Mouse (Mus musculus) cerebellum, adult 9-10 months (tissue): ENCODE measurements around the gene Wdr93.

ENCODE experiments used
- DNase-seq: peaks from one replicate; pipeline ENCODE4 v3.0.0; 2022

Gene Wdr93

DNA sequence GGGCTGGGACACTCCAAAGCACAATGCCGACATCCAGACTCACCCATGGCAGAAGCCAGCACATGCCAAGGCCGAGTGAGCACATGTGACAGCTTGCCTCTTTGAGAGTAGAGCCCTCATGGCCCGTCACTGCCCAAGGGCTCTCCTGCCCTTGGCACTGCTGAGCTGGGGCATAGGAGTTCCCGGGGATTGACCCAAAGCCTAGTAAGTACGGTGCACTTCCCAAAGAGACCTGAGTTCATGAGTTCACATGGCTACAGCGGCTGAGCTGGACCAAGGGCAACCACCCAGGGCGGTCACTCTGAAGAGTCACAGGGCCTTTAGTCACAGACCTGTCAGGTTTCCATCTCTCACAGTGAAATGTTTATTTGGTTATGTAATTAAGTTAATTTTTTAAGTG is 65.6 kb downstream of the Wdr93 start:
- no peak for DNase-seq

GRCm38 (mm10) chr7:79810611-79811506 is 67.9 kb downstream of the Wdr93 start, which contains the start of gene Mesp2:
Gene Mesp2 (plus strand): TSS chr7:79810727.
- DNase-seq: no peak

- DNase-seq: no peak
Measured at GRCm38 (mm10) chr7:79813409-79813808, 70.4 kb downstream of the Wdr93 start.

- DNase-seq: no peak
Measured at GRCm38 (mm10) chr7:79818321-79818720, 75.4 kb downstream of the Wdr93 start.

GRCm38 (mm10) chr7:79819515-79819914 is 76.6 kb downstream of the Wdr93 start:
- DNase-seq: no peak

- no peak for DNase-seq
Measured at GRCm38 (mm10) chr7:79819996-79820395, 77.0 kb downstream of the Wdr93 start.

GRCm38 (mm10) chr7:79822092-79822695 is 79.2 kb downstream of the Wdr93 start:
- no peak for DNase-seq

- DNase-seq: no peak
Measured at GRCm38 (mm10) chr7:79828341-79828740, 85.4 kb downstream of the Wdr93 start.

DNA sequence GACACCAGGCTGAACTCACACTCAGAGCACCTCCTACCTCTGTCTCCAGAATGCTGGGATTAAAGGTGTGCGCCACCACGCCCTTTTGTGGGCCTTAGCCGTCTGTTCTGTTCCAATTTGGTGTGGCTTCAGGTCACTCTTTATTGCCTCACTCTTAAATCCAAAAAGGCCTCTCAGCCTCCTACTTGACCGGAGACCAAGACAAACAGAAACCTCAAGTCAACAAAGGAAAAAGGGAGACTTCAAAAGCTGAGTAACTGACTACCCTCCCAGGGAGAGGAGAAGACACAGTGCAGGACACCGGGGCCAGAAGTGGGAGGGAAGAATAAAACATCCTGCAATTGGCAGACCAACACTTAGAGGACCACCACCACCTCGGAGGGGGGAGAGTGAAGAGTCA is 88.2 kb downstream of the Wdr93 start:
- no peak for DNase-seq

GRCm38 (mm10) chr7:79831585-79831984 is 88.6 kb downstream of the Wdr93 start:
- no peak for DNase-seq

GRCm38 (mm10) chr7:79832980-79833379 is 90.0 kb downstream of the Wdr93 start:
- DNase-seq: no peak

- no peak for DNase-seq
Measured at GRCm38 (mm10) chr7:79835196-79835595, 92.2 kb downstream of the Wdr93 start.
